Mouse (Mus musculus): ENCODE data around the gene Ryr1. TPM values are rescaled to one million over a fixed set of nuclear protein-coding genes. Genes with fewer than 3 reads are reported as not detected.
"Not testable (repeated sequence)": the region's sequence is repeated elsewhere in the genome, so short reads cannot be mapped to it uniquely, and the experiment has no call there.

The Ryr1 gene
- polyA plus RNA-seq, 1 experiment from 2014 or later = 5.0 TPM

- Histone ChIP-seq H3K9me3 (replicated peaks; ENCODE audit: control insufficient read depth, low read length) (no peaks in the 10 kb centered on the region), H3K9ac (ENCODE audit: low read length) (no peak overlapping the region), H3K4me1 (ENCODE audit: control insufficient read depth, insufficient read depth, low read length) (no peaks in the 10 kb centered on the region), H3K27me3 (replicated peaks; ENCODE audit: control insufficient read depth, insufficient read depth, low read length) (0 out of 2 replicates have a peak, but pooled peaks cover 7% of the 10 kb centered on the region), H3K4me2 (ENCODE audit: low read length) (no peak overlapping the region), H3K36me3 (ENCODE audit: control insufficient read depth, insufficient read depth, low read length) (no peaks in the 10 kb centered on the region), H3K4me3 (ENCODE audit: low read depth, low read length) (no peak overlapping the region), H3K27ac (ENCODE audit: low read depth, low read length) (no peak overlapping the region)
- no peak for DNase-seq (ENCODE audit: low spot score)
- no peak for ATAC-seq
- 96% methylated on average over 14 of the region's 14 CpGs for WGBS
These were observed 29.2 kb upstream of the Ryr1 start for GRCm38 (mm10) chr7:29154018-29154720.

GRCm38 (mm10) chr7:29151486-29151885 is 26.5 kb upstream of the Ryr1 start:
- Histone ChIP-seq H3K9ac (ENCODE audit: low read length) (no peak overlapping the region), H3K9me3 (replicated peaks; ENCODE audit: control insufficient read depth, low read length) (no peaks in the 10 kb centered on the region), H3K4me1 (ENCODE audit: control insufficient read depth, insufficient read depth, low read length) (no peaks in the 10 kb centered on the region), H3K36me3 (ENCODE audit: control insufficient read depth, insufficient read depth, low read length) (no peaks in the 10 kb centered on the region), H3K27me3 (replicated peaks; ENCODE audit: control insufficient read depth, insufficient read depth, low read length) (no peaks in the 10 kb centered on the region), H3K4me3 (ENCODE audit: low read depth, low read length) (no peak overlapping the region), H3K4me2 (ENCODE audit: low read length) (no peak overlapping the region), H3K27ac (ENCODE audit: low read depth, low read length) (no peak overlapping the region)
- DNase-seq (ENCODE audit: low spot score) = no peak
- 68% methylated on average over 10 of the region's 10 CpGs for WGBS
- ATAC-seq = no peak

- H3K27ac ChIP-seq (ENCODE audit: low read depth, low read length) = no peak overlapping the region
- no peak for DNase-seq (ENCODE audit: low spot score)
These were observed 23.8 kb upstream of the Ryr1 start for GRCm38 (mm10) chr7:29148771-29149170.

GRCm38 (mm10) chr7:29146625-29147367 is 21.8 kb upstream of the Ryr1 start:
- H3K9me3 ChIP-seq (replicated peaks; ENCODE audit: control insufficient read depth, low read length) = no peaks in the 10 kb centered on the region
- WGBS = 90% methylated on average over 7 of the region's 7 CpGs
- no peak overlapping the region for H3K4me3 ChIP-seq (ENCODE audit: low read depth, low read length)
- no peak overlapping the region for H3K4me2 ChIP-seq (ENCODE audit: low read length)
- H3K4me1 ChIP-seq (ENCODE audit: control insufficient read depth, insufficient read depth, low read length) = no peaks in the 10 kb centered on the region
- no peak overlapping the region for H3K9ac ChIP-seq (ENCODE audit: low read length)
- H3K36me3 ChIP-seq (ENCODE audit: control insufficient read depth, insufficient read depth, low read length) = no peaks in the 10 kb centered on the region
- no peaks in the 10 kb centered on the region for H3K27me3 ChIP-seq (replicated peaks; ENCODE audit: control insufficient read depth, insufficient read depth, low read length)
- H3K27ac ChIP-seq (ENCODE audit: low read depth, low read length) = no peak overlapping the region
- no peak for ATAC-seq
- no peak for DNase-seq (ENCODE audit: low spot score)

More at GRCm38 (mm10) chr7:29148771-29149170, 23.8 kb upstream of the Ryr1 start:
- H3K9me3 ChIP-seq (replicated peaks; ENCODE audit: control insufficient read depth, low read length) = no peaks in the 10 kb centered on the region
- ATAC-seq = no peak
- no peak overlapping the region for H3K4me2 ChIP-seq (ENCODE audit: low read length)
- no peak overlapping the region for H3K4me3 ChIP-seq (ENCODE audit: low read depth, low read length)
- WGBS = 93% methylated on average over 15 of the region's 15 CpGs
- H3K27me3 ChIP-seq (replicated peaks; ENCODE audit: control insufficient read depth, insufficient read depth, low read length) = no peaks in the 10 kb centered on the region
- H3K9ac ChIP-seq (ENCODE audit: low read length) = no peak overlapping the region
- no peaks in the 10 kb centered on the region for H3K36me3 ChIP-seq (ENCODE audit: control insufficient read depth, insufficient read depth, low read length)
- no peaks in the 10 kb centered on the region for H3K4me1 ChIP-seq (ENCODE audit: control insufficient read depth, insufficient read depth, low read length)

- no peak overlapping the region for H3K4me2 ChIP-seq (ENCODE audit: low read length)
These were observed 19.0 kb upstream of the Ryr1 start for GRCm38 (mm10) chr7:29144006-29144405.

GRCm38 (mm10) chr7:29141416-29141815 is 16.4 kb upstream of the Ryr1 start:
- H3K4me2 ChIP-seq (ENCODE audit: low read length) = no peak overlapping the region
- WGBS = 85% methylated on average over 8 of the region's 8 CpGs
- DNase-seq (ENCODE audit: low spot score) (no peak), ATAC-seq (no peak)
- H3K9me3 ChIP-seq (replicated peaks; ENCODE audit: control insufficient read depth, low read length) = no peaks in the 10 kb centered on the region
- H3K4me1 ChIP-seq (ENCODE audit: control insufficient read depth, insufficient read depth, low read length) = no peaks in the 10 kb centered on the region
- H3K4me3 ChIP-seq (ENCODE audit: low read depth, low read length) = no peak overlapping the region
- no peaks in the 10 kb centered on the region for H3K36me3 ChIP-seq (ENCODE audit: control insufficient read depth, insufficient read depth, low read length)
- no peak overlapping the region for H3K9ac ChIP-seq (ENCODE audit: low read length)
- no peaks in the 10 kb centered on the region for H3K27me3 ChIP-seq (replicated peaks; ENCODE audit: control insufficient read depth, insufficient read depth, low read length)
- no peak overlapping the region for H3K27ac ChIP-seq (ENCODE audit: low read depth, low read length)

More at GRCm38 (mm10) chr7:29144006-29144405, 19.0 kb upstream of the Ryr1 start:
- no peak for DNase-seq (ENCODE audit: low spot score)
- H3K36me3 ChIP-seq (ENCODE audit: control insufficient read depth, insufficient read depth, low read length) = no peaks in the 10 kb centered on the region
- no peak overlapping the region for H3K27ac ChIP-seq (ENCODE audit: low read depth, low read length)
- no peaks in the 10 kb centered on the region for H3K9me3 ChIP-seq (replicated peaks; ENCODE audit: control insufficient read depth, low read length)
- no peaks in the 10 kb centered on the region for H3K27me3 ChIP-seq (replicated peaks; ENCODE audit: control insufficient read depth, insufficient read depth, low read length)
- no peak overlapping the region for H3K4me3 ChIP-seq (ENCODE audit: low read depth, low read length)
- no peak for ATAC-seq
- no peak overlapping the region for H3K9ac ChIP-seq (ENCODE audit: low read length)
- no peaks in the 10 kb centered on the region for H3K4me1 ChIP-seq (ENCODE audit: control insufficient read depth, insufficient read depth, low read length)
- 90% methylated on average over 4 of the region's 4 CpGs for WGBS

- H3K4me1 ChIP-seq (ENCODE audit: control insufficient read depth, insufficient read depth, low read length); H3K4me3 ChIP-seq (ENCODE audit: low read depth, low read length); H3K9me3 ChIP-seq (replicated peaks; ENCODE audit: control insufficient read depth, low read length); H3K36me3 ChIP-seq (ENCODE audit: control insufficient read depth, insufficient read depth, low read length); H3K27me3 ChIP-seq (replicated peaks; ENCODE audit: control insufficient read depth, insufficient read depth, low read length); H3K9ac ChIP-seq (ENCODE audit: low read length); H3K4me2 ChIP-seq (ENCODE audit: low read length); DNase-seq (ENCODE audit: low spot score); H3K27ac ChIP-seq (ENCODE audit: low read depth, low read length); ATAC-seq: not testable (repeated sequence)
- 91% methylated on average over 3 of the region's 4 CpGs for WGBS
These were observed 14.3 kb upstream of the Ryr1 start for GRCm38 (mm10) chr7:29139237-29139636.

- no peak overlapping the region for H3K4me2 ChIP-seq (ENCODE audit: low read length)
- no peaks in the 10 kb centered on the region for H3K36me3 ChIP-seq (ENCODE audit: control insufficient read depth, insufficient read depth, low read length)
- H3K27me3 ChIP-seq (replicated peaks; ENCODE audit: control insufficient read depth, insufficient read depth, low read length) = no peaks in the 10 kb centered on the region
- no peaks in the 10 kb centered on the region for H3K9me3 ChIP-seq (replicated peaks; ENCODE audit: control insufficient read depth, low read length)
- DNase-seq (ENCODE audit: low spot score) = no peak
- 48% methylated on average over 16 of the region's 16 CpGs for WGBS
- H3K9ac ChIP-seq (ENCODE audit: low read length) = no peak overlapping the region
- no peak for ATAC-seq
- H3K4me3 ChIP-seq (ENCODE audit: low read depth, low read length) = no peak overlapping the region
- H3K4me1 ChIP-seq (ENCODE audit: control insufficient read depth, insufficient read depth, low read length) = no peaks in the 10 kb centered on the region
- no peak overlapping the region for H3K27ac ChIP-seq (ENCODE audit: low read depth, low read length)
These were observed 12.4 kb upstream of the Ryr1 start for GRCm38 (mm10) chr7:29137429-29137828.
